Comparison of ENCODE assay signal across 15 mouse cellular contexts in genomic region chr7:144636000-144636399, GRCm38 (mm10). TPM values are rescaled to one million over a fixed set of nuclear protein-coding genes. Genes with fewer than 3 reads are reported as not detected.
DNase-seq lines count a peak whose midpoint lies in the region; ATAC-seq and TF ChIP-seq lines count a peak whose summit lies in the region.
"Had no signal": no experiment of that assay in that cellular context is flagged by ENCODE, and none has a peak within 500 bp of the region (broad histone marks: within the 10 kb centered on the region; RNA-seq: fewer than 3 reads in every experiment).

No protein-coding gene starts in this region.

- 38% methylated on average over 2 of the region's 2 CpGs for WGBS in forebrain, postnatal 0 days
- 53% methylated on average over 2 of the region's 2 CpGs for WGBS in forebrain, embryonic 13.5 days
- 39% methylated on average over 2 of the region's 2 CpGs for WGBS in midbrain, embryonic 13.5 days

- H3K4me3 ChIP-seq in forebrain, postnatal 0 days (ENCODE audit: low read depth, low read length) = no peak overlapping the region
- no peak overlapping the region for H3K4me3 ChIP-seq in forebrain, embryonic 13.5 days
- no peak overlapping the region for H3K4me3 ChIP-seq in brown adipose tissue, adult 24 weeks (ENCODE audit: insufficient read depth, low read depth, low read length)
- no peak overlapping the region for H3K4me3 ChIP-seq in midbrain, embryonic 13.5 days (replicated peaks)
- H3K4me3 ChIP-seq: liver, embryonic 12.5 days; stomach, embryonic 15.5 days had no signal

- no peak overlapping the region for H3K27ac ChIP-seq in forebrain, postnatal 0 days (ENCODE audit: low read depth, low read length)
- no peak overlapping the region for H3K27ac ChIP-seq in forebrain, embryonic 13.5 days
- peak overlapping the region; percentile 98 for H3K27ac ChIP-seq in brown adipose tissue, adult 24 weeks (replicated peaks; ENCODE audit: low read depth, low read length)
- peak overlapping the region; percentile 47; the same call in 1 of the 2 replicates for H3K27ac ChIP-seq in midbrain, embryonic 13.5 days
- H3K27ac ChIP-seq: liver, embryonic 12.5 days; stomach, embryonic 15.5 days had no signal

- no peaks in the 10 kb centered on the region for H3K27me3 ChIP-seq in forebrain, postnatal 0 days (ENCODE audit: insufficient read depth, low read length)
- peaks cover 21% of the 10 kb centered on the region for H3K27me3 ChIP-seq in forebrain, embryonic 13.5 days
- H3K27me3 ChIP-seq in midbrain, embryonic 13.5 days = peaks cover 54% of the 10 kb centered on the region
- H3K27me3 ChIP-seq: stomach, embryonic 15.5 days had no signal

- H3K9ac ChIP-seq in forebrain, postnatal 0 days = no peak overlapping the region
- H3K9ac ChIP-seq in forebrain, embryonic 13.5 days = no peak overlapping the region
- no peak overlapping the region for H3K9ac ChIP-seq in midbrain, embryonic 13.5 days (replicated peaks)
- H3K9ac ChIP-seq: liver, embryonic 12.5 days; stomach, embryonic 15.5 days had no signal

- no peak for TF ChIP-seq CTCF in forebrain, postnatal 0 days (IDR thresholded peaks at IDR 0.05; ENCODE audit: low read depth)

- no peaks in the 10 kb centered on the region for H3K36me3 ChIP-seq in forebrain, postnatal 0 days (ENCODE audit: insufficient read depth)
- peaks cover 5% of the 10 kb centered on the region; the same call in 1 of the 2 replicates for H3K36me3 ChIP-seq in forebrain, embryonic 13.5 days (ENCODE audit: poor library complexity, severe bottlenecking)
- no peaks in the 10 kb centered on the region for H3K36me3 ChIP-seq in midbrain, embryonic 13.5 days
- H3K36me3 ChIP-seq: stomach, embryonic 15.5 days had no signal

- no peaks in the 10 kb centered on the region for H3K4me1 ChIP-seq in forebrain, postnatal 0 days (ENCODE audit: insufficient read depth)
- H3K4me1 ChIP-seq in forebrain, embryonic 13.5 days = peaks cover 13% of the 10 kb centered on the region
- peaks cover 24% of the 10 kb centered on the region; the same call in 1 of the 2 replicates for H3K4me1 ChIP-seq in brown adipose tissue, adult 24 weeks (ENCODE audit: control insufficient read depth, insufficient read depth, insufficient read length, low read length)
- peaks cover 15% of the 10 kb centered on the region for H3K4me1 ChIP-seq in midbrain, embryonic 13.5 days (replicated peaks)
- H3K4me1 ChIP-seq: liver, embryonic 12.5 days had no signal

- no peaks in the 10 kb centered on the region for H3K9me3 ChIP-seq in forebrain, postnatal 0 days (ENCODE audit: low read length)
- no peaks in the 10 kb centered on the region for H3K9me3 ChIP-seq in forebrain, embryonic 13.5 days (replicated peaks)
- no peaks in the 10 kb centered on the region for H3K9me3 ChIP-seq in midbrain, embryonic 13.5 days
- H3K9me3 ChIP-seq: liver, embryonic 12.5 days; stomach, embryonic 15.5 days had no signal

- no peak for DNase-seq in forebrain, postnatal 0 days
- peak; percentile 44 for DNase-seq in layer of hippocampus, adult 9-11 months
- DNase-seq in layer of hippocampus, postnatal 36 days = no peak
- DNase-seq in left cerebral cortex, adult 9 months (ENCODE audit: low spot score in 2 of 2) = no peak
- DNase-seq in cerebellum, adult 8-10 months = no peak
- DNase-seq: cerebellum, postnatal 10 days; heart, adult 11 months; kidney, postnatal 14 days; right cerebral cortex, adult 18-20 months; thymus, postnatal 36 days had no signal

- no peak overlapping the region for H3K4me2 ChIP-seq in forebrain, postnatal 0 days (ENCODE audit: low read depth)
- no peak overlapping the region for H3K4me2 ChIP-seq in forebrain, embryonic 13.5 days
- H3K4me2 ChIP-seq in midbrain, embryonic 13.5 days (replicated peaks) = no peak overlapping the region
- H3K4me2 ChIP-seq: liver, embryonic 12.5 days; stomach, embryonic 15.5 days had no signal

- ATAC-seq in forebrain, postnatal 0 days = peak; percentile 71
- no peak for ATAC-seq in forebrain, embryonic 13.5 days
- peak; percentile 62; the same call in 1 of the 2 replicates for ATAC-seq in midbrain, embryonic 13.5 days
- ATAC-seq: liver, embryonic 12.5 days had no signal

RNA-seq across cellular contexts. Expression of gene Fadd, which starts 53.7 kb away (rescaled TPM):
- 2.6 and 2.7 TPM in 2 replicates for total RNA-seq in forebrain, postnatal 0 days (2014; rRNA removed)
- polyA plus RNA-seq in forebrain, postnatal 0 days (2015; fragmentation: Nextera tagmentation; extraction: Ambion mirVana) = 2.5 and 3.0 TPM in 2 replicates
- 7.1 and 7.7 TPM in 2 replicates for polyA plus RNA-seq in forebrain, embryonic 13.5 days (2015; fragmentation: Nextera tagmentation; extraction: Ambion mirVana)
- 1 to 10 TPM; 1.8 to 2.1 TPM for total RNA-seq in layer of hippocampus, postnatal 36 days (2021)
- 3.5 and 6.4 TPM in 2 replicates for polyA plus RNA-seq in brown adipose tissue, adult 24 weeks (2012; ENCODE audit: insufficient read depth, insufficient read length, missing spikeins)
- 5.3 and 6.0 TPM in 2 replicates for polyA plus RNA-seq in midbrain, embryonic 13.5 days (2015; fragmentation: Nextera tagmentation; extraction: Ambion mirVana)

Comparison
In these comparisons a context has a peak if more than half of its experiments do, and no peak if none do; other contexts are left out.
1. H3K27ac ChIP-seq: peak in brown adipose tissue, adult 24 weeks (single experiment) and midbrain, embryonic 13.5 days (single experiment); none in forebrain, postnatal 0 days (single experiment) and forebrain, embryonic 13.5 days (single experiment).